Mouse (Mus musculus): ENCODE data around the gene Pitx3. TPM values are rescaled to one million over a fixed set of nuclear protein-coding genes. Genes with fewer than 3 reads are reported as not detected.
"Not testable (repeated sequence)": the region's sequence is repeated elsewhere in the genome, so short reads cannot be mapped to it uniquely, and the experiment has no call there.

Gene Pitx3
- total RNA-seq, 2 experiments from 2014 or later = 0.36 TPM; not detected in 1

DNA sequence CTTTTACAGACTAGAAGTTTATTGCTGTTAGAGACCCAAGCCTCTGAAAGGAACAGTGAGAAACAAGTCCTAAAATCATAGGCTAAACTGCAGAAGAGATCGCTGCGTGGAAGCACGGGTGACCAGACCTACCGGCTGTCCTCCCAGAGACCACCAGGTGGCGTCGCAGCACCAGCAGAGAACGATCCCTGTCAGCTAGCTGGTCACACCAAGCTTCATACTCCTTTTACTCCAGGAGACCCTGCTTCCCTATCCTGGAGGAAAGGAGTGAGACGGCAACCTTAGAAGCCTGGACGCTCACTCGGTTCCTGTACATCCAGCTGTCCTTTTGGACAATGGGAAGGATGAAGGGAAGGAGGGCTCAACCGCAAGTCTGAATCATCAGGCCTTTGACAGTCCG lies 12.8 kb downstream of the Pitx3 start:
- DNase-seq = peak; percentile 93 to 96
- intact Hi-C loops (cut with DNase I) = loop anchor here (1.0 kb wide), 1 partner anchor 119 kb away; no protein-coding TSS in a partner anchor

DNA sequence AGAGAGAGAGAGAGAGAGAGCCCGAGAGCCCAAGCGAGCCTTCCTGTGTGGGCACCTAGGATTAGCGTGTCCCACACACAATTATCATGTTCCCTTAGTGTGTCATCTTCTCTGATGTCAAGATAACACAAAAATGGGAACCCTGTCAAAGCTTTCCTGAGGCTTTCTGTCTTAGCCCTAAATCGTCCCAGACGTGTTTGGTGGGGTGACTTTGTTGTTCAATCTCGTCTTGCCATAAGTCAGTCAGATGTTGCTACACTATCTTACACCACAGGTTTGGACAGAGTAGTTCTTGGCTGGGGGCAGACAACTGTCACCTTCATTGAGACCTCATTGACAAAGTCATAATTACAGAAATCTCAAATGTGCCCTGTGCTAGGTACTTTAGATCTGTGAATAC lies 15.5 kb downstream of the Pitx3 start:
- DNase-seq = no peak
- intact Hi-C loops (cut with DNase I) = loop anchor here (5.0 kb wide), 1 partner anchor 45 kb away; no protein-coding TSS in a partner anchor

DNA sequence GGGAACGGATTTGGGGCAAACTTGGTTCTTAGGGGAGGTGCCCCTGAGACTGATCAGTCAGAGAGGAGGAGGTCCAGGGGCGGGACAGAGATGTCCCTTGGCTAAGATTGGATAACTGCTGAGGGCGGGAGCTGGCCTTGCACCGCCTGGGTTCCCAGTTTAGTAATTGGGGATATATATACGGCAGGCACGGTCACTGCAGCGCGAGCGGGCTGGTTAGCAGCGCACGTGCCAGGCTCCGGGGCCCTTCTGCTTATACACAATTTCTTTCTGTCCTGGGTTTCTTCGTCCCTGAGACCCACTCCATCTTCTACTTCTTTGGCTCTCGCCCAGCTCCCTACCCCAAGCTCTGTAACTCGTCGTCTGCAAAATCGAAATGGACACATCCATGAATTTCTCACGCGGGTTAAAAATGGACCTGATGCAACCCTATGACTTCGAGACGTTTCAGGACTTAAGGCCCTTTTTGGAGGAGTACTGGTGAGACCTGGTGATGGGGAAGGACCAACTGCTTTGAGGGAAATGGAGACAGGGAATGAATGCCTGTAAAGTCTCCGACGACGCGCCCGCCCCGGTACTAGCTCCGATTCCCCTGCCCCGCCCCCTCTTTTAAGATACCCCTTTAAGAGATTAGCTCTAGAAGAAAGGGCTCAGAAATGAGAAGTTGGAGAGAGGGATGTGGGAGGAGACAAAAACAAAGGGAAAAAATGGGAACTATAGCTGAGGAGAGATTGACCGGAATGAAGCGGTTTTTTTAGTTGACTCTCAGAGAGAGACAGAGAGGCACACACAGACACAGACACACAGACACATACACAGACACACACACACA lies 16.2 kb downstream of the Pitx3 start, which contains the start of gene Elovl3:
TSS of gene Elovl3 (plus strand) at position 204 of the 832 bp plus-strand sequence.
- intact Hi-C loops (cut with DNase I) = loop anchor here (5.0 kb wide), 1 partner anchor 45 kb away; no protein-coding TSS in a partner anchor
- peak; percentile 41 to 43 for DNase-seq

DNA sequence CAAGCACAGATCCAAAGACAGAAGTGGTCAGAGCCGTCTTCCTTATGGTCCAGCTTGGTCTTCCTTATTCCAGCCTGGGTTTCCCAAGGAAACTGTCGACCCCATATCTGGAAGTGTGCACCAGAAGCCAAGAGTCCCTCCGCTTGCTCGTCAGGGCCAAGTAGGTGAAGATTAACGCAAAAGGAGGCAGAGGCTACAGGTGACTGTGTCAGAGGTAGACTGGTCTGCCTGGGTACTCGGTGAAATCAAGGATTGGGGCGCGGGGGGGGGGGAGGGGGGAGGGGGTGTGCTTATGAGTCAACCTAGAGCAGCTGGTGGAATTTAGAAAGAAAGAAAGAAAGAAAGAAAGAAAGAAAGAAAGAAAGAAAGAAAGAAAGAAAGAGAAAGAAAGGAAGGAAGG lies 16.8 kb downstream of the Pitx3 start:
- intact Hi-C loops (cut with DNase I) = loop anchor here (5.0 kb wide), 1 partner anchor 44 kb away; no protein-coding TSS in a partner anchor
- no peak for DNase-seq

DNA sequence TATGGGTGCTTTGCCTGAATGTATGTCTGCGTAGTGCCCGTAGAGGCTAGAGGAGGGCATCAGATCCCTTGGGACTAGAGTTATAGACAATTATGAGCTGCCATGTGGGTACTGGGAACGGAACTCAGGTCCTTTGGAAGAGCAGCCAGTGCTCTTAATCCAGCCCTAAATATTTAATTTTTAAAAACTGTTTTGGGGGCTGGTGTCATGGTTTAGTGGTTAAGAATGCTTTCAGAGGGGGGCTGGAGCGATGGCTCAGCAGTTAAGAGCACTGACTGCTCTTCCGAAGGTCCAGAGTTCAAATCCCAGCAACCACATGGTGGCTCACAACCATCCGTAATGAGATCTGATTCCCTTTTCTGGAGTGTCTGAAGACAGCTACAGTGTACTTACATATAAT lies 18.4 kb downstream of the Pitx3 start:
- intact Hi-C loops (cut with DNase I) = loop anchor here (5.0 kb wide), 1 partner anchor 42 kb away; no protein-coding TSS in a partner anchor
- DNase-seq = not testable (repeated sequence)

DNA sequence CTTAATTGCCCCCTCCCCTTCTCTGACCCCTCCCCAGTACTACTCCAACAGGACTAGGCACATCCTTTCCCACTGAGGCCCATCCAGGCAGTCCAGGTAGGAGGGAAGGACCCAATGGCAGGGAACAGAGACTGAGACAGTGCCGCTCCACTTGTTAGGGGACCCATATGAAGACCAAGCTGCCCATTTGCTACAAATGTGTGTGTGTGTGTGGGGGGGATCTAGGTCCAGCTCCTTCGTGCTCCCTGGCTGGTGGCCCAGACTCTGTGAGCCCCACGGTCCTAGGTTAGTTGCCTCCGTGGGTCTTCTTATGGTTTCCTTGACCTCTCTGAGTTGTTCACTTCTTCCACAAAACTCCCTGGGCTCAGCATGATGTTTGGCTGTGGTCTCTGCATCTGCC lies 21.8 kb downstream of the Pitx3 start:
- intact Hi-C loops (cut with DNase I) = no loop called here
- no peak for DNase-seq

DNA sequence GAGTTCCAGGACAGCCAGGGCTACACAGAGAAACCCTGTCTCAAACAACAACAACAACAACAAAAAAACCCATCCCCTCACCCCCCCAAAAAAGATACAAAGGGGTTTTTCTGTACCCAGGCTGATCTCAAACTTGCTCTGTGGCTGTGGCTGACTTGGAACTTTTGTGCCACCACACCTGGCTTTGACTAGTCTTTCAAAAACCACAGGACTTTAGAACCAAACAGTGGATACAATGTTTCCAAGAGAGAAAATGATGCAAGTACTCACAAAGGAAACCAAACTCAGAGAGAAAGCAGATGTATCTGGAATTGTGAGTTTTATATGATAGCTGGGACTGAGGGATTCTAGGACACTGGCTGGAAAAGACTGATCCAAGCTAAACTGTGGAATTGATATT lies 23.5 kb downstream of the Pitx3 start:
- DNase-seq = no peak
- intact Hi-C loops (cut with DNase I) = no loop called here

DNA sequence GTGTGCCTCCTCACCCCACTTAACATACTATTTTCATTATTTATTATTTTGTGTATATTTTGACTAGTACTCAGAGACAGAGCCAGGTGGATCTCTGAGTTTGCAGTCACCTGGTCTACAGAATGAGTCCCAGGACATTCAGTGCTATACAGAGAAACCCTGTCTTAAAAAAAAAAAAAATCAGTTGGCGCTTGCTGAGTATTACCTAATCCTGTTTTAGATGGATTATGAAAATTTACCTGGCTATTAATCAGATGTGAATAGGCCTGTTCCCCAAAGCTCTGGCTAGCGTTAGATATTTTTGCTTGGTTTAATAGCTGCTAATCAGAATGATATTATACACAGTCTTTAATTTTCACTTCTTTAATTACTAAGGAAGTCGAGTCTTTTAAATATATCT lies 24.2 kb downstream of the Pitx3 start:
- intact Hi-C loops (cut with DNase I) = no loop called here
- DNase-seq = no peak

DNA sequence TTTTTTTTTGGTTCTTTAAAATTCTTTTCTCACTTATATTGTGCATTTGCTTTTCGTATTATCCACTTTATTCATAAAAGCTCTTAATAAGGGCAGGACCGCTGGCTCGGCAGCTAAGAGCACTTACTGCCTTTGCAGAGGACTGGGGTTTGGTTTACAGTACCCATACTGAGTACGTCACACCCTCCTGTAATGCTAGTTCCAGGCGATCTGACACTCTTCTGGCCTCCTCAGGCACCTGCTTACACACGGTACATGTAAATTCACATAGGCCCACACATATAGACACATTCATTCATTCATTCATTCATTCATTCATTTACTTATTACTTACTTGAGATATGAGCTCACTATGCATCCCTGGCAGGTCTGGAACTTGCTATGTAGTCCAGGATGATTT lies 27.3 kb downstream of the Pitx3 start:
- DNase-seq = no peak
- intact Hi-C loops (cut with DNase I) = no loop called here

DNA sequence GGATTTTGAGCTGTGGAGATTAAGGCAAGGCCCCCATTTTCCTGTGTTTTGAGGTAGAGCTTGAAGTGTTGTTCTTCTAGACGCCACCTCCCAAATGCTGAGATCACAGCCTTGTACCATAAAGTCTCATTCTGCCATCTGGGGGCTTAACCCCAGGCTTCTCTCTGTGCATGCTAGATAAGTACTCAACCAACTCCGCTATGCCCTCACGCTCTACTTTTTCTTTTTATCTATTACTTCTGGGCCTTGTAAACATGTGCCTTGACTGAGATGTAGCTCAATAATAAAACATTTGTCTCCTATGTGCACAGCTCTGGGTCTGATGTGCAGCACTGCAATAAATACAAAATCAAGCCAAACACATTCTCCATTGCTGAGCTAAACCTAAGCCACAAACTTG lies 28.7 kb downstream of the Pitx3 start:
- no peak for DNase-seq
- intact Hi-C loops (cut with DNase I) = no loop called here

DNA sequence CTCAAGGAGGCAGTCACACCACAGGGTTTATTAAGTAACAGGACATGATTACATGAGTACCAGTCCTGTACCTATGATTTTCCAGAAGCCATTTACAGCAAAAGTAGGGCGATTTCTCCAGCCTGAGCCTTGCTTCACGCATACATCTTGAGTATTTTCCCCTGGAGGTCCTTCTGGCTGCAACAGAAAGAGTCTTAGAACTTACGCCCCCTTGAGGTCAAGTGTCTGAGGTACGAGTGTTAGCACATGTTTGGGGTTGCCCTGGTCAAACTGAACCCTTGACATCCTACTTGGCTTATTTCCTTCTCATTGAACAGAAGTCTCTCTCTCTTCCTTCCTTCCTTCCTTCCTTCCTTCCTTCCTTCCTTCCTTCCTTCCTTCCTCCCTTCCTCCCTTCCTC lies 33.5 kb downstream of the Pitx3 start:
- DNase-seq = no peak
- intact Hi-C loops (cut with DNase I) = no loop called here

DNA sequence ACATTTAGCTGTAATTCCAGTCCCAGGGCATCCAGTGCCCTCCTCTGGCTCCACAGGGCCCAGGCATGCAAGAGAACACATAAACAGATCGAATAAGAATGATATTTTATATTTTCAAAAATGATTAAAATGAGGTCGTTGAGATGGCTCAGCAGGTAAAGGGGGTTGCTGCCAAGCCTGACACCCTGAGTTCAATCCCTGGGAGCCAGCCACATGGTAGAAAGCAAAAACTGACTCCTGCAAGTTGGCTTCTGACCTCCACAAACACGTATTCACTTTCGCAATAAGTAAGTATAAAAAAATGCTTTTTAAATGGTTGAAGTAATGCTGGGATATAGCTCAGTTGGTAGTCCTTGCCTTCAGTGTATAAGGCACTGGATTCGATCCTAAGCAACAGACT lies 37.3 kb downstream of the Pitx3 start:
- DNase-seq = no peak
- intact Hi-C loops (cut with DNase I) = no loop called here

DNA sequence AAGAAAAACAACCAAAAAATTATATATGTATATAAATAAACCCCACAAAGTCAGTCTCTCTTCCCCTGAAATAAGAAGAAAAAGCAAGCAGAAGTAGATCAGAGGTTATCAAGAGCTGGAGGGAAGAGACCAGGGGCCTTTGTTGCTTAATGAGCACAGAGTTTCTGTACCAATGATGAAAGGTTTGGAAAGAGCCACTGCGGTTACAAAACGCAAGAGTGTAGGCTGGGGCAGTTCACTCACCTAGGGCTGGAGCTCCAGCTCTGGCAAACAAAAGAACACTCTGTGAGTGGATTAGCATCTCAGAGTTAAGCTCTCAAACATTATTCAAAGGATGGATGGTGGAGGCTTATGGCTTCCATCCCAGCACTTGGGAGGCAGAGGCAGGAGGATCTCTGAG lies 37.9 kb downstream of the Pitx3 start:
- intact Hi-C loops (cut with DNase I) = no loop called here
- DNase-seq = no peak

DNA sequence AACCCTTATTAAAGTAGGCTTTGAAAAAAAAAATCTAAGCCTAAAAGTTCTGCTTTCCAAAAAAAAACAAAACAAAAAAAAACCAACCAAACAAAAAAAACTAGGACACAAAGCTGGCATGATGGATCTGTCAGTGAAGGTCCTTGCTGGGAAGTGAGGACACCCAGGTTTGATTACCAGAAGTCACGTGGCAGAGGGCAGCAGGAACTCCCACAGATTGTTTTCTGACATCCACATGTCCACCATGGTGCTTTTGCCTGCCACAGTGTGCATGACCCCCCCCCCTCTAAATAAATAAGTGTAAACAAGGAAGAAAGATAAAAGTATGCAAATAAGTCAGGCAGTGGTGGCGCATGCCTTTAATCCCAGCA lies 44.0 kb downstream of the Pitx3 start:
- DNase-seq = no peak
- intact Hi-C loops (cut with DNase I) = no loop called here

DNA sequence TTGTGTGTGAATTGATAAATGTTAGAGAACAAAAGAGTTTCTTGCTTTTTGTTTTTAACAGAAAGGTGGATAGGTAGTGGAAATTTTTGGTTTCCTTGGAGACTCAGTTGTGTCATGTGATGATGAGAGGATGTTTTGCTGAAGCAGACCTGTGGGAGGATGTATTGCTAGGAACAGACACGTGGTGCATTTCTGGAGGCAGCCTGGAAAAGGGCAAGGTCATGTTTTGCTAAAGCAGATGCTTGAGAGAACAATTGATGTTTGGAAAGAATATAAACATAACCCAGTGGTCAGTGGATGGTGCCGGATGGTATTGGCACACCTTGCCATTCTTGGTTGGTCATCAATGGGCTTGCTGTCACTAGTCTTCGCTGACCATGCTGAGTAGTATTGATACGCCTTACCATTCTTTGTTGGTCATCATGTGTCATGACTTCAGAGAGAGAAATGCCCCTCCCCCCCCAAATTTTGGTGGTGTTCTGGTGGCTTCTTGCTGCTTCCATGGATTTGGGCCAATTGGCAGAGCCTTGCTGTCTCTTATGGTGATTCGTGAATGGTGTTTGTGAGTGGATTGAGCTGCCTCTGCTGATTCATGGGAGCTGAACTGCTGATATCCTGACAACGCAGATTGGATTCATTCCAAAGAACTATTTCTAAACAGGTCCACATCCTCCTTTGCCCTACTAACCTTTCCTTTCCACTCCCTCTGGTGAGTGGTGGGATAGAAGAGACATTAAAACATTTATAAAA lies 44.5 kb downstream of the Pitx3 start:
- intact Hi-C loops (cut with DNase I) = no loop called here
- peak in 1 of 2 experiments; percentile 15 for DNase-seq

DNA sequence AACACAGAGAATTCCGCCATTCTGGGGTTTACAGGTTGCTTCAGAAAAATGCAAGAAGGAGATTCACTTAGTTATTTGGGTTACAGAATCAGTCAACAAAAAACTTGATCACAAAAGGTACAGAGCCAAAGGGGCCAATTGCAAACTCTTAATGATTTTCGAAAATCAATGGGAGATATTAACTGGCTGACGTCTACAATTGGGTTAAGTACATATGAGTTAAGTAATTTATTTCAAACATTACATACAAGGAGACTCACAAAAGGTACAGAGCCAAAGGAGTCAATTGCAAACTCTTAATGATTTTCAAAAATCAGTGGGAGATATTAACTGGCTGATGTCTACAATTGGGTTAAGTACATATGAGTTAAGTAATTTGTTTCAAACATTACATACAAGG lies 48.6 kb downstream of the Pitx3 start:
- no peak for DNase-seq
- intact Hi-C loops (cut with DNase I) = no loop called here

DNA sequence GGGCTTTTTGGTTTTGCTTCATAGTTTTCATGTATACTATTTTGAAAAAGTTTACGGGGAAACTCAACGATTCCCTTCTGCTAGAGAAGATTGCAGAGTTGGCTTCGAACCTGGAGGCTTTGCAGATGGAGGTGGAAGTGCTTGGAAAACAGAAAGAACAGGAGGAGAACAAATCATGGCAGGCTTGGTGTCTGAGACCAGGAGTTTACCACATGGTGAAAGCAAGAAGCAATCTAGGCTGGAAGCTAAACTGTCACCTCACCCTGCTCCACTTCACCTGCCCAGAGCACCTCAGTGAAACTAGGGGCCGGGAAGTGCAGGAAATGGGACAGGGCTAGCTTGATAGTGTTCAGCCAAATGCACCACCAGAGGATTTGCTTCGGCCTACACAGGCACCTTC lies 51.7 kb downstream of the Pitx3 start:
- intact Hi-C loops (cut with DNase I) = no loop called here
- DNase-seq = no peak

DNA sequence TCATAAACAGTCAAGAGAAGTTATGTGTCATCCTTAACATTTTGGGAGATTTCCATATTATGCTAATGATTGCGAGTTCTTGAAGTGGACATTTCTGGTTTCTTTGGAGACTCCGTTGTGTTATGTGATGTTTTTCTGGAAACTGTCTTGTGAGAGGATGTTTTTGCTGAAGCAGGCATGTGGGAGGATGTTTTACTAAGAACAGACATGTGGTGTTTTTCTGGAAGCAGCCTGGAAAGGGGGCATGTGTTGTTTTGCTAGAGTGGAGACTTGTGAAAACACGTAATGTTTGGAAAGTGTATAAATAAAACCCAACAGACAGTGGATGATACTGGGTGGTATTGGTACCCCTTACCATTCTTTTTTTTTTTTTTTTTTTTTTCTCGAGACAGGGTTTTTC lies 52.8 kb downstream of the Pitx3 start:
- intact Hi-C loops (cut with DNase I) = no loop called here
- DNase-seq = no peak

DNA sequence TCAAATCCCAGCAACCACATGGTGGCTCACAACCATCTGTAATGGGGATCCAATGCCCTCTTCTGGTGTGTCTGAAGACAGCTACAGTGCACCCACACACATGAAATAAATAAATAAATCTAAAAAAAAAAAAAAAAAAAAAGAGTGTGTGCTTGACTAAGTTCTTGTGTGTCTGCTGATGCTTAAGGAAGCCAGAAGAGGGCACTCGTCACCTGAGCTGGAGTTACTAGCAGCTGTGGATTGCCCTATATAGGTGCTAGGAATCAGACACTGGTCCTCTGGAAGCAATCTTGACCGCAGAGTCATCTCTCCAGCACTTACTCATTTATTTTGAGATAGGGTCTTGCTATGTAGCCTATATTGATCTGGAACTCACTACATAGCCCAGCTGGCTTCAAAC lies 54.0 kb downstream of the Pitx3 start:
- DNase-seq = no peak
- intact Hi-C loops (cut with DNase I) = no loop called here

DNA sequence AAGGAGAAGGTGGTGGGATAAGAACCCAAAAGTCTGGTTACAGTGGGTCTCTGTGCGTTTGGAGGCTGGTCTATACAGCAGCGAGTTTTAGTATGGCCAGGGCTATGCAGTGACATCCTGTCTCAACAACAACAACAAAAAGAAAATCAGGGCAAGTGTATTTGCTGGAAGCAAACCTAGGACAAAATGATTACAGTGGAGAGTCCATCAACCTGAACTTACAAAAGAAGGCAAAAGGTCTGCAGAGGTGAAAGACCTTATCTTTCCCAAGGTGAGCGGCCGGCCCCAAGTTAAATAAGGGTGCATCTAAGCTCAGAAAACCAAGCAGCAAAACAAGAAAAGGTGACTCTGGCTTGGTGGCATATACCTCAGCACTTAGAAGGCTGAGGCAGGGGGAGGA lies 56.5 kb downstream of the Pitx3 start:
- DNase-seq = no peak
- intact Hi-C loops (cut with DNase I) = no loop called here

DNA sequence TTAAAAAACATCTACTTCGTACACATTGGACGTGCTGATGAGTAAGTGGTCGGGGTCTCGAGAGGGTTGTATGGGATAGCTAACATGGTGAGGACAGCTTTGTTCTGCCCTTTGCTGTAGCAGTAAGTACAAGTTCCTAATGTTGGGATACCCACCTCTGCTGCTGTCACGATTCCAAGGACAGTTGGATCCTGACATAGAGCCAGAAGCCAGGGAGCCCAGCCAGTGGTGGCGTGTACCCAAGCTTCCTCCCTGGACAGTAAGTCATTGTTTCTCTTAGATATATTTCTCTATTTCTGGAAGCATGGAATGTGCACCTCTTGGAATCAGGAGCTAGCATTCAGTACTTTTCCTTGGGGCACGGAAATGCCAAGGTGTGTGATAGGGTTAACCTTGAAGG lies 60.3 kb downstream of the Pitx3 start:
- peak; percentile 52 to 78 for DNase-seq
- intact Hi-C loops (cut with DNase I) = loop anchor here (5.0 kb wide), 2 partner anchors 44 to 164 kb away; partner anchors contain the start of gene Elovl3

DNA sequence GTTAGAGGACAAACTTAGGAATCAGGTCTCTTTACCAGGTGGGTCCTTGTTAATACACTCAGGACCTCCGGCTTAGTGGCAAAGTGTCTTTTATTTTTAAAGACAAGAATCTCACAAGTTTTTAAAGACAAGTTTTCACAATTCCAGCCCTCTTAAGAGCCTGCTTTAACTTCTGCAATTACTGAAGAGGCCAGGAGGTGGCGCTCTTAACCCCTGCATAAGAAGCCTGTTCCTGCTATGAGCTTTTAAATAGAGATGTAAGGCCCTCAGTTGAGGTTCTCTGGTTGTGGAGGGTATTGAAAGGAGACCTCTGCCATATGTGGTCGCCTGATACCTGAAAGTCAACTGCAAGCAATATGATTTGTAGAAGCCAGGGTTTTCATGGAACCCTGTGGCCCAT lies 61.8 kb downstream of the Pitx3 start:
- DNase-seq = peak; percentile 47 to 71
- intact Hi-C loops (cut with DNase I) = loop anchor here (5.0 kb wide), 2 partner anchors 46 to 166 kb away; partner anchors contain the start of gene Elovl3

Measured in heart, postnatal 10 days (tissue).